Mouse (Mus musculus) midbrain, embryonic 14.5 days (tissue): ENCODE data around the gene Prdm1. TPM values are rescaled to one million over a fixed set of nuclear protein-coding genes. Genes with fewer than 3 reads are reported as not detected.
A peak's percentile ranks its signal among the peaks of the same experiment; 100 is the strongest.

Source experiments
- ATAC-seq: fragments of 200-750 bp; cut with Nextera tagmentation; 2 replicates; pipeline ENCODE4 v1.8.0; 2017; ENCODE audit warnings: moderate number of reproducible peaks, moderate library complexity; ENCODE audit not compliant: low FRiP score, low TSS enrichment
- DNase-seq: peaks from one replicate; pipeline ENCODE4 v3.0.0-alpha.2; 2015
- H3K27ac ChIP-seq: fragments of 300-500 bp; sonication (generic); replicated peaks from 2 replicates; pipeline ENCODE4 v1.5.1; 2014; ENCODE audit warnings: mild to moderate bottlenecking, low read depth, low read length, moderate library complexity
- H3K27me3 ChIP-seq: fragments of 300-500 bp; sonication (generic); 2 replicates; pipeline ENCODE4 v1.6.1; 2014; ENCODE audit warnings: low read length, control low read depth, mixed read lengths; ENCODE audit not compliant: control insufficient read depth, insufficient read depth
- H3K36me3 ChIP-seq: fragments of 300-500 bp; sonication (generic); 2 replicates; pipeline ENCODE4 v1.6.1; 2014; ENCODE audit warnings: low read length, control low read depth; ENCODE audit not compliant: control insufficient read depth, insufficient read depth
- H3K4me1 ChIP-seq: fragments of 300-500 bp; sonication (generic); 2 replicates; pipeline ENCODE4 v1.6.1; 2014; ENCODE audit warnings: mild to moderate bottlenecking, antibody characterized with exemption, low read length, control low read depth; ENCODE audit not compliant: control insufficient read depth, insufficient read depth
- H3K4me2 ChIP-seq: fragments of 300-500 bp; sonication (generic); 2 replicates; pipeline ENCODE4 v1.6.1; 2014; ENCODE audit warnings: mild to moderate bottlenecking, low read length, moderate library complexity
- H3K4me3 ChIP-seq: fragments of 300-500 bp; sonication (generic); replicated peaks from 2 replicates; pipeline ENCODE4 v1.5.1; 2014; ENCODE audit warnings: low read depth, low read length
- H3K9ac ChIP-seq: fragments of 300-500 bp; sonication (generic); replicated peaks from 2 replicates; pipeline ENCODE4 v1.6.1; 2014; ENCODE audit warnings: mild to moderate bottlenecking, low read length, moderate library complexity
- H3K9me3 ChIP-seq: fragments of 300-500 bp; sonication (generic); 2 replicates; pipeline ENCODE4 v1.6.1; 2016; ENCODE audit warnings: low read length, control low read depth, mixed read lengths; ENCODE audit not compliant: control insufficient read depth
- WGBS: fragments of 180-500 bp; shearing (Covaris S2); extraction: QIAGEN DNeasy Blood & Tissue Kit; methylation state at CpG from one replicate; pipeline ENCODE4 v1.1.7; 2014; 5-methylcytosine and 5-hydroxymethylcytosine counted together
- polyA plus RNA-seq: library from polyadenylated mRNA; unstranded; fragments of >200 nt; fragmentation: Nextera tagmentation; extraction: Ambion mirVana; gene quantifications from 2 replicates; pipeline ENCODE4 v1.2.1, GENCODE M21; 2014

Gene Prdm1
- 0.61 and 0.97 TPM in 2 replicates for polyA plus RNA-seq

- Histone ChIP-seq H3K27me3 (peaks cover 72% of the 10 kb centered on the region), H3K4me2 (peak within 1 kb of the TSS; percentile 87), H3K9ac (peak within 1 kb of the TSS; percentile 36; the same call in 1 of the 2 replicates), H3K4me1 (peaks cover 12% of the 10 kb centered on the region; the same call in 1 of the 2 replicates), H3K9me3 (no peaks in the 10 kb centered on the region), H3K36me3 (no peaks in the 10 kb centered on the region), H3K27ac (no peak within 1 kb of the TSS), H3K4me3 (peak within 1 kb of the TSS; percentile 54)
- peak; percentile 19 for DNase-seq
- ATAC-seq, result 0 out of 2 replicates have a peak, but pooled peaks have one; percentile 1
- 2% methylated on average over 25 of the region's 25 CpGs for WGBS
Observed at GRCm38 (mm10) chr10:44528291-44529082, at the start of gene Prdm1. TSS of gene Prdm1 (minus strand) at chr10:44528501.

GRCm38 (mm10) chr10:44565971-44566370, 37.7 kb upstream of the Prdm1 start:
- DNase-seq, result no peak
- Histone ChIP-seq H3K4me1 (no peaks in the 10 kb centered on the region), H3K4me3 (no peak overlapping the region), H3K27ac (no peak overlapping the region), H3K9me3 (no peaks in the 10 kb centered on the region), H3K27me3 (no peaks in the 10 kb centered on the region), H3K9ac (no peak overlapping the region), H3K4me2 (no peak overlapping the region), H3K36me3 (no peaks in the 10 kb centered on the region)
- WGBS, result 81% methylated on average over 3 of the region's 3 CpGs
- no peak for ATAC-seq

GRCm38 (mm10) chr10:44565109-44565508, 36.8 kb upstream of the Prdm1 start:
- Histone ChIP-seq H3K9ac (no peak overlapping the region), H3K4me1 (no peaks in the 10 kb centered on the region), H3K9me3 (no peaks in the 10 kb centered on the region), H3K27ac (no peak overlapping the region), H3K4me3 (no peak overlapping the region), H3K36me3 (no peaks in the 10 kb centered on the region), H3K27me3 (no peaks in the 10 kb centered on the region), H3K4me2 (no peak overlapping the region)
- WGBS, result 93% methylated on average over 2 of the region's 2 CpGs
- ATAC-seq, result no peak
- no peak for DNase-seq

GRCm38 (mm10) chr10:44556845-44557244, 28.5 kb upstream of the Prdm1 start:
- no peak for DNase-seq
- no peaks in the 10 kb centered on the region for H3K36me3 ChIP-seq
- no peak overlapping the region for H3K4me3 ChIP-seq
- H3K9ac ChIP-seq, result no peak overlapping the region
- ATAC-seq, result no peak
- WGBS, result 87% methylated on average over 4 of the region's 4 CpGs
- H3K27ac ChIP-seq, result no peak overlapping the region
- H3K4me2 ChIP-seq, result no peak overlapping the region
- no peaks in the 10 kb centered on the region for H3K27me3 ChIP-seq
- no peaks in the 10 kb centered on the region for H3K4me1 ChIP-seq
- H3K9me3 ChIP-seq, result peaks cover 4% of the 10 kb centered on the region; the same call in 1 of the 2 replicates

GRCm38 (mm10) chr10:44555317-44555716, 27.0 kb upstream of the Prdm1 start:
- no peak for DNase-seq
- no peaks in the 10 kb centered on the region for H3K36me3 ChIP-seq
- H3K9me3 ChIP-seq, result peaks cover 4% of the 10 kb centered on the region; the same call in 1 of the 2 replicates
- no peak overlapping the region for H3K4me2 ChIP-seq
- H3K4me1 ChIP-seq, result no peaks in the 10 kb centered on the region
- no peaks in the 10 kb centered on the region for H3K27me3 ChIP-seq
- H3K4me3 ChIP-seq, result no peak overlapping the region
- WGBS, result 81% methylated on average over 2 of the region's 2 CpGs
- no peak for ATAC-seq
- no peak overlapping the region for H3K9ac ChIP-seq
- H3K27ac ChIP-seq, result no peak overlapping the region

- no peak for ATAC-seq
- WGBS, result 67% methylated on average over 1 of the region's 1 CpGs
- no peak overlapping the region for H3K4me3 ChIP-seq
- H3K4me1 ChIP-seq, result no peaks in the 10 kb centered on the region
- DNase-seq, result no peak
- no peak overlapping the region for H3K27ac ChIP-seq
- H3K9me3 ChIP-seq, result peaks cover 4% of the 10 kb centered on the region; the same call in 1 of the 2 replicates
- H3K36me3 ChIP-seq, result no peaks in the 10 kb centered on the region
- H3K27me3 ChIP-seq, result no peaks in the 10 kb centered on the region
- H3K9ac ChIP-seq, result no peak overlapping the region
- H3K4me2 ChIP-seq, result no peak overlapping the region
Observed at GRCm38 (mm10) chr10:44553648-44554047, 25.3 kb upstream of the Prdm1 start.

- H3K4me2 ChIP-seq, result no peak overlapping the region
- DNase-seq (no peak), ATAC-seq (no peak)
- H3K9ac ChIP-seq, result no peak overlapping the region
- H3K27ac ChIP-seq, result no peak overlapping the region
- H3K36me3 ChIP-seq, result no peaks in the 10 kb centered on the region
- H3K27me3 ChIP-seq, result no peaks in the 10 kb centered on the region
- WGBS, result 15% methylated on average over 14 of the region's 14 CpGs
- no peak overlapping the region for H3K4me3 ChIP-seq
- H3K9me3 ChIP-seq, result no peaks in the 10 kb centered on the region
- H3K4me1 ChIP-seq, result no peaks in the 10 kb centered on the region
Observed at GRCm38 (mm10) chr10:44539033-44539578, 10.8 kb upstream of the Prdm1 start.

- H3K4me3 ChIP-seq, result no peak overlapping the region
- 73% methylated on average over 6 of the region's 6 CpGs for WGBS
Observed at GRCm38 (mm10) chr10:44538137-44538536, 9.8 kb upstream of the Prdm1 start.

GRCm38 (mm10) chr10:44530067-44530360, 1.7 kb upstream of the Prdm1 start:
- ATAC-seq, result no peak
- H3K9ac ChIP-seq, result no peak overlapping the region

More at GRCm38 (mm10) chr10:44538137-44538536, 9.8 kb upstream of the Prdm1 start:
- DNase-seq (no peak), ATAC-seq (no peak)
- H3K4me1 ChIP-seq, result no peaks in the 10 kb centered on the region
- H3K36me3 ChIP-seq, result no peaks in the 10 kb centered on the region
- no peaks in the 10 kb centered on the region for H3K9me3 ChIP-seq
- H3K9ac ChIP-seq, result no peak overlapping the region
- H3K4me2 ChIP-seq, result no peak overlapping the region
- H3K27me3 ChIP-seq, result no peaks in the 10 kb centered on the region
- H3K27ac ChIP-seq, result no peak overlapping the region

More at GRCm38 (mm10) chr10:44530067-44530360, 1.7 kb upstream of the Prdm1 start:
- 1% methylated on average over 5 of the region's 5 CpGs for WGBS
- H3K4me2 ChIP-seq, result peak overlapping the region; percentile 87
- H3K36me3 ChIP-seq, result no peaks in the 10 kb centered on the region
- peaks cover 65% of the 10 kb centered on the region for H3K27me3 ChIP-seq
- no peak for DNase-seq
- peaks cover 12% of the 10 kb centered on the region; the same call in 1 of the 2 replicates for H3K4me1 ChIP-seq
- no peak overlapping the region for H3K27ac ChIP-seq
- H3K4me3 ChIP-seq, result peak overlapping the region; percentile 54
- no peaks in the 10 kb centered on the region for H3K9me3 ChIP-seq
